19 mouse cellular contexts compared by ENCODE assay signal in genomic region chr12:103548526-103548925, GRCm38 (mm10). TPM values are rescaled to one million over a fixed set of nuclear protein-coding genes. Genes with fewer than 3 reads are reported as not detected.
"Had no signal": no experiment of that assay in that cellular context is flagged by ENCODE, and none has a peak within 500 bp of the region (broad histone marks: within the 10 kb centered on the region; RNA-seq: fewer than 3 reads in every experiment).

No protein-coding gene starts in this region.

- H3K4me3 ChIP-seq: midbrain, embryonic 10.5 days; midbrain, embryonic 12.5 days; myocyte; neural tube, embryonic 13.5 days; neural tube, embryonic 15.5 days; stomach, embryonic 15.5 days had no signal

- H3K4me1 ChIP-seq: neural tube, embryonic 13.5 days; neural tube, embryonic 15.5 days; stomach, embryonic 15.5 days had no signal

- DNase-seq: lung, adult 18-20 months; lung, embryonic 14.5 days; lung, postnatal 10 days; lung, postnatal 4 days; midbrain, embryonic 14.5 days; retina, postnatal 1 day; right cerebral cortex, adult 18-20 months; thymus, adult 2 months; thymus, postnatal 25 days; thymus, postnatal 4 days had no signal

- H3K9ac ChIP-seq: lung, embryonic 14.5 days; midbrain, embryonic 12.5 days; neural tube, embryonic 13.5 days; neural tube, embryonic 15.5 days; stomach, embryonic 15.5 days had no signal

- H3K9me3 ChIP-seq: midbrain, embryonic 10.5 days; midbrain, embryonic 12.5 days; neural tube, embryonic 13.5 days; neural tube, embryonic 15.5 days; stomach, embryonic 15.5 days had no signal

- H3K36me3 ChIP-seq: midbrain, embryonic 10.5 days; midbrain, embryonic 12.5 days; neural tube, embryonic 13.5 days; neural tube, embryonic 15.5 days; stomach, embryonic 15.5 days had no signal

- H3K27me3 ChIP-seq: midbrain, embryonic 12.5 days; neural tube, embryonic 13.5 days; neural tube, embryonic 15.5 days; stomach, embryonic 15.5 days had no signal

- H3K4me2 ChIP-seq: lung, embryonic 14.5 days; midbrain, embryonic 12.5 days; neural tube, embryonic 13.5 days; neural tube, embryonic 15.5 days; stomach, embryonic 15.5 days had no signal

- ATAC-seq: midbrain, embryonic 16.5 days had no signal

- H3K27ac ChIP-seq: midbrain, embryonic 10.5 days; midbrain, embryonic 12.5 days; neural tube, embryonic 13.5 days; neural tube, embryonic 15.5 days; stomach, embryonic 15.5 days; stomach, postnatal 0 days had no signal

RNA-seq across cellular contexts. Expression of gene Ppp4r4, which starts 16.4 kb away (rescaled TPM):
- total RNA-seq: megakaryocyte, adult 5-6 weeks had no signal
